Mouse (Mus musculus): ENCODE results near the gene Ifna4. TPM values are rescaled to one million over a fixed set of nuclear protein-coding genes. Genes with fewer than 3 reads are reported as not detected.
"Not testable (repeated sequence)": the region's sequence is repeated elsewhere in the genome, so short reads cannot be mapped to it uniquely, and the experiment has no call there.

Ifna4 gene
- polyA plus RNA-seq, 1 experiment from 2014 or later: not detected

GRCm38 (mm10) chr4:88835225-88835624, 6.4 kb upstream of the Ifna4 start, which contains the start of gene Ifna5:
Gene Ifna5, plus strand, starts transcription at chr4:88835525.
- H3K36me3 ChIP-seq; ATAC-seq (ENCODE audit: low read depth); H3K4me3 ChIP-seq; H3K4me2 ChIP-seq; H3K27ac ChIP-seq (replicated peaks); H3K9me3 ChIP-seq; H3K4me1 ChIP-seq (replicated peaks); H3K27me3 ChIP-seq; H3K9ac ChIP-seq: not testable (repeated sequence)
- WGBS: 86% methylated on average over 1 of the region's 1 CpGs

GRCm38 (mm10) chr4:88838828-88839227, 2.8 kb upstream of the Ifna4 start:
- Histone ChIP-seq H3K9me3 (no peaks in the 10 kb centered on the region), H3K4me2 (no peak overlapping the region), H3K9ac (no peak overlapping the region), H3K4me1 (replicated peaks) (no peaks in the 10 kb centered on the region), H3K27me3 (no peaks in the 10 kb centered on the region), H3K27ac (replicated peaks) (no peak overlapping the region), H3K36me3 (no peaks in the 10 kb centered on the region), H3K4me3 (no peak overlapping the region)
- 35% methylated on average over 3 of the region's 3 CpGs for WGBS
- no peak for ATAC-seq (ENCODE audit: low read depth)

- no peak for ATAC-seq (ENCODE audit: low read depth)
- H3K9me3 ChIP-seq: no peaks in the 10 kb centered on the region
- H3K4me1 ChIP-seq (replicated peaks): no peaks in the 10 kb centered on the region
- no peak overlapping the region for H3K4me3 ChIP-seq
- H3K36me3 ChIP-seq: no peaks in the 10 kb centered on the region
- WGBS: 84% methylated on average over 3 of the region's 3 CpGs
- H3K27me3 ChIP-seq: no peaks in the 10 kb centered on the region
- H3K27ac ChIP-seq (replicated peaks): no peak overlapping the region
- no peak overlapping the region for H3K9ac ChIP-seq
- H3K4me2 ChIP-seq: no peak overlapping the region
These were observed 1.6 kb upstream of the Ifna4 start for GRCm38 (mm10) chr4:88840058-88840457.

GRCm38 (mm10) chr4:88845334-88845733, 3.7 kb downstream of the Ifna4 start:
- H3K4me2 ChIP-seq: no peak overlapping the region
- no peaks in the 10 kb centered on the region for H3K36me3 ChIP-seq
- no peaks in the 10 kb centered on the region for H3K27me3 ChIP-seq
- no peak overlapping the region for H3K4me3 ChIP-seq
- no peak for ATAC-seq (ENCODE audit: low read depth)
- no peaks in the 10 kb centered on the region for H3K4me1 ChIP-seq (replicated peaks)
- no peak overlapping the region for H3K9ac ChIP-seq
- H3K27ac ChIP-seq (replicated peaks): no peak overlapping the region
- 52% methylated on average over 2 of the region's 2 CpGs for WGBS
- no peaks in the 10 kb centered on the region for H3K9me3 ChIP-seq

- no peaks in the 10 kb centered on the region for H3K4me1 ChIP-seq (replicated peaks)
- H3K27ac ChIP-seq (replicated peaks): no peak within 1 kb of the TSS
- no peak within 1 kb of the TSS for H3K4me3 ChIP-seq
- no peak within 1 kb of the TSS for H3K4me2 ChIP-seq
- H3K36me3 ChIP-seq: no peaks in the 10 kb centered on the region
- H3K9ac ChIP-seq: no peak within 1 kb of the TSS
- no peaks in the 10 kb centered on the region for H3K27me3 ChIP-seq
- 86% methylated on average over 1 of the region's 1 CpGs for WGBS
- ATAC-seq (ENCODE audit: low read depth): no peak
- no peaks in the 10 kb centered on the region for H3K9me3 ChIP-seq
These were observed 8.0 kb downstream of the Ifna4 start, which contains the start of gene Ifna1 for GRCm38 (mm10) chr4:88849698-88850097. Gene Ifna1, plus strand, starts transcription at chr4:88850087.

GRCm38 (mm10) chr4:88851026-88851763, 9.5 kb downstream of the Ifna4 start:
- H3K4me3 ChIP-seq: no peak overlapping the region

GRCm38 (mm10) chr4:88859214-88859613, 17.6 kb downstream of the Ifna4 start:
- ATAC-seq (ENCODE audit: low read depth): no peak
- Histone ChIP-seq H3K9ac (no peak overlapping the region), H3K36me3 (no peaks in the 10 kb centered on the region), H3K4me2 (no peak overlapping the region), H3K9me3 (no peaks in the 10 kb centered on the region), H3K4me3 (no peak overlapping the region), H3K4me1 (replicated peaks) (no peaks in the 10 kb centered on the region), H3K27me3 (0 out of 2 replicates have a peak, but pooled peaks cover under 1% of the 10 kb centered on the region), H3K27ac (replicated peaks) (no peak overlapping the region)

More at GRCm38 (mm10) chr4:88851026-88851763, 9.5 kb downstream of the Ifna4 start:
- Histone ChIP-seq H3K9me3 (no peaks in the 10 kb centered on the region), H3K4me1 (replicated peaks) (no peaks in the 10 kb centered on the region), H3K27me3 (no peaks in the 10 kb centered on the region), H3K27ac (replicated peaks) (no peak overlapping the region), H3K4me2 (no peak overlapping the region), H3K36me3 (no peaks in the 10 kb centered on the region), H3K9ac (no peak overlapping the region)
- 38% methylated on average over 4 of the region's 4 CpGs for WGBS
- ATAC-seq (ENCODE audit: low read depth): no peak

- no peak overlapping the region for H3K4me2 ChIP-seq
- no peak for ATAC-seq (ENCODE audit: low read depth)
- H3K9me3 ChIP-seq: no peaks in the 10 kb centered on the region
- 15% methylated on average over 7 of the region's 7 CpGs for WGBS
- 0 out of 2 replicates have a peak, but pooled peaks cover 15% of the 10 kb centered on the region for H3K27me3 ChIP-seq
- H3K27ac ChIP-seq (replicated peaks): no peak overlapping the region
- peaks cover 9% of the 10 kb centered on the region for H3K4me1 ChIP-seq (replicated peaks)
- no peak overlapping the region for H3K4me3 ChIP-seq
- H3K9ac ChIP-seq: no peak overlapping the region
- H3K36me3 ChIP-seq: no peaks in the 10 kb centered on the region
These were observed 21.6 kb downstream of the Ifna4 start for GRCm38 (mm10) chr4:88863309-88863708.

- Histone ChIP-seq H3K9ac (no peak overlapping the region), H3K4me1 (replicated peaks) (peaks cover 12% of the 10 kb centered on the region), H3K27ac (replicated peaks) (no peak overlapping the region), H3K4me3 (no peak overlapping the region), H3K27me3 (0 out of 2 replicates have a peak, but pooled peaks cover 15% of the 10 kb centered on the region), H3K9me3 (no peaks in the 10 kb centered on the region), H3K4me2 (no peak overlapping the region), H3K36me3 (no peaks in the 10 kb centered on the region)
- 83% methylated on average over 9 of the region's 9 CpGs for WGBS
- no peak for ATAC-seq (ENCODE audit: low read depth)
These were observed 22.9 kb downstream of the Ifna4 start for GRCm38 (mm10) chr4:88864599-88864998.

- H3K4me2 ChIP-seq: no peak overlapping the region
- H3K36me3 ChIP-seq: no peaks in the 10 kb centered on the region
- peaks cover 12% of the 10 kb centered on the region for H3K4me1 ChIP-seq (replicated peaks)
- no peak overlapping the region for H3K4me3 ChIP-seq
- no peak overlapping the region for H3K9ac ChIP-seq
- H3K27me3 ChIP-seq: 0 out of 2 replicates have a peak, but pooled peaks cover 15% of the 10 kb centered on the region
- WGBS: 58% methylated on average over 6 of the region's 6 CpGs
- no peak for ATAC-seq (ENCODE audit: low read depth)
- H3K9me3 ChIP-seq: no peaks in the 10 kb centered on the region
- H3K27ac ChIP-seq (replicated peaks): no peak overlapping the region
These were observed 23.4 kb downstream of the Ifna4 start for GRCm38 (mm10) chr4:88865011-88865569.

- ATAC-seq (ENCODE audit: low read depth): peak; percentile 87
- Histone ChIP-seq H3K9ac (peak overlapping the region; percentile 65; the same call in 1 of the 2 replicates), H3K4me3 (peak overlapping the region; percentile 50)
These were observed 25.8 kb downstream of the Ifna4 start for GRCm38 (mm10) chr4:88867366-88867925.

More at GRCm38 (mm10) chr4:88867366-88867925, 25.8 kb downstream of the Ifna4 start:
- Histone ChIP-seq H3K27ac (replicated peaks) (no peak overlapping the region), H3K4me1 (replicated peaks) (peaks cover 12% of the 10 kb centered on the region), H3K4me2 (peak overlapping the region; percentile 75), H3K9me3 (no peaks in the 10 kb centered on the region), H3K27me3 (peaks cover 28% of the 10 kb centered on the region), H3K36me3 (no peaks in the 10 kb centered on the region)
- WGBS: 2% methylated on average over 8 of the region's 8 CpGs

Data from neural tube, embryonic 13.5 days (tissue).